Mouse (Mus musculus) left cerebral cortex, adult 18-20 months (tissue): Measurements from ENCODE around the gene Olfr130. TPM values are rescaled to one million over a fixed set of nuclear protein-coding genes. Genes with fewer than 3 reads are reported as not detected.

Experiments
- DNase-seq, 2 experiments: peaks; one replicate each; pipeline ENCODE4 v3.0.0; 2021 to 2022; ENCODE audit warnings: low spot score in 2 of 2, mixed read lengths in 1 of 2
- long read RNA-seq, 2 experiments: library from polyadenylated mRNA; stranded (forward); transcript quantifications; one replicate each; pipeline ENCODE4 v2.0.0; 2021
- total RNA-seq, 2 experiments: library from RNA; stranded (reverse); gene quantifications; 2 replicates each; pipeline ENCODE4 v1.2.3; 2021

Olfr130 gene
- total RNA-seq: not detected
- long read RNA-seq, experiment 1: 0 reads
- long read RNA-seq, experiment 2: 0 reads

DNA sequence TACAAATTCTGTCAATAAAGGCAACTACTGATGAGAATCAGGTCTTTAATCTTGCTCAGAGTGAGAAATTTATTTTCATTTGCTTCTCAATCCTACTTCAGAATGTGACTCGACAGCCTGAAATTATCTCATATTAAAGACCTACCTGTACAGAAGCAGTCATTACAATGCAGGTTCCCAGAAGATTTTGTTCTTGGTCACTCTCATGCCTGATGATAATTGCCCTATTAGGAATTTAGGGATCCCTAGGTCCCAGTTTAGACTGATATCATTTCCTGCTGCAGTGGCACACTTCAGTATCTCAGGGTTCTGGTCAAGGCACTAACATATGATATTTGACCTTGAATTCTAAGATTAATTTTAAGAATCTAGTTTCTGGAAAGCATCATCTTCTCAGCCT is at the start of gene Olfr130:
TSS of gene Olfr130 (plus strand) at position 301 of the 400 bp plus-strand sequence.
- DNase-seq: no peak

DNA sequence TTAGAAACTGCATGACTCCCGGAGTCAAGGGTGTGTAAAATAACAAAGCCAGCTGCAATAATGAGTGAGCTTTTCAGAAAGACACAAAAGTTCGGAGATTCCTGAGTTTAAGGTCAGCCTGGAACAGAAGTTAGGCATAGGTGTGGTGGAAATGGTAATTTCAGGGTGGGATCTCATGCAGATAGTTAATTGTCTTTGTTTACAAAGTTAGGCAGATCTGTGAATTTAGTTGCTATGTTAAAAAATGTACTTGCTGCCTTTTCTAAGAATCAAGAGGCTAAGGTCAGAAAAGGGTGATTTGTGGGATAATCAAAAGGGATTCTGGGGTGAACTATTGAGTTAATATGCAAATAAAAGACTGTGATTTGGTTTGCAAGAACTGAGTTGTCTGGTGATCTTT is 47.4 kb upstream of the Olfr130 start:
- DNase-seq: no peak

DNA sequence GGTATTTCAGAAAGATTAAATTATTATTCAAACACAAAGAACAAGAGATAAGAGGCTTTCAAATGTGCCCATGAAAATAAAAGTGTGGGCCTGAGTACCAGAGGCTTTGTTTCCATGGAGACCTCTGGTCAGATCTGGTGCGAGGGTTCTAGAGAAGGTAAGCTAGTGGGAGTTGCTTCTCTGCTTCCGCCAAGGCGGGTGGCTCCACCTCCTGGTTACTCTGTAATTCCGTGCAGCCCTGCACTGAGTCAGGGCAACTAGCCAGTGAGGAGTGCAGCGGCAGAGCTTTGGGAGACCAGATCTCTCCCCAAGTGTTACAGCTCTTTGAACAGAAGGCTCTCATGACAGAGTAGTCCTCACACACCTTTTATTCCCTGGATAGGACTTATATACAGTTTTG is 37.4 kb upstream of the Olfr130 start:
- no peak for DNase-seq

DNA sequence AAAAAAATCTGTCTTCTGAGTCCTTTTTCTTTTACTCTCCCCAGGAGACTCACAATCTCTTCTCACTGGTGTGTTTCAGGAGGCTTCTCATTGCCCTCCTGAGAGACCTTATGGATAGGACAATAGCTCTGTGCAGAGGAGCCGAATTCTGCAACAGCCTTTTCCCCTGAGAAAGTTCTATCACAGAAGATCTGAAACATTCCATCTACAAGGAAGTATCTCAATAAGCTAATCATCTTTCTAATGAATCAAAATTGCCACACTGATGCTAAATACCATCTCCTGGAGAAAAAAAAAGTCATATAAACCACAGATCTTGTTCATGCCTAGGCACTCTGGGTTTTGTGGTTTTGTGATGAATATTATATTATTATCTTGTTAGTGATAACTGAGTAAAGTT is 3.7 kb upstream of the Olfr130 start, which contains the start of gene Olfr129:
TSS of gene Olfr129 (minus strand) at position 101 of the 400 bp plus-strand sequence.
- no peak for DNase-seq

DNA sequence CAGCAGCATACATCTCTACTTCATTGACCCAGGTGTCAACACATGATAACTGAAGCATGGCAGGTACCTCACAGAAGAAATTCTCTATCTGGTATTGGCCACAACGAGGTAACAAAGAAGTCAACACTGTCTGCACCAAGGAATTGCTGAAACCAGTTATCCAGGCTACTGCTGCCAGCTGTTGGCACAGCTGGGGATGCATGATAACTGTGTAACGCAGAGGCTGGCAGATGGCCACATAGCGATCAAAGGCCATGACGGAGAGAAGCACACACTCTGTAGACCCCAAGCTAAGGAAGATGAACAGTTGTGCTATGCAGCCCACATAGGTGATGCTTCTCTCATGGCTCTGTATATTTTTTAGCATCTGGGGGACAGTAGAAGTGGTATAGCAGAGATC is 18.6 kb downstream of the Olfr130 start:
- DNase-seq: no peak

DNA sequence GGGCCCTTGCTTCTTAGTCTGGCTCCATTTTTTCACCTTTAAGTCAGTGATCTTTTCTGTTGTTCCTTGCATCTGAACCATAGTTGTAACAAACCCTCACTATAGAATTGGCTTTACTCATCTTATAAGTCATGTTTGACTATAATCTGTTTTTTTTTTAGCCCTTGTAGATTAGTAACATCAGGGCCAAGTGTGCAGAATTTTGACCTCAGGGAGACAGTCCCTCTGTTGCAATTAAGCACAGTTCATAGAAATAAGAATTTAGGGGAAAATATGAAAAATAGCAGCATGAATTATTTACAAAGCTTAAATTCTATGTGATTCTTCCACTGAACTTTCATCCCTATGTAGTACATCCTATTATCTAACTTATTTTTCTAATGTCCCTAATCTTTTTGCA is 24.9 kb downstream of the Olfr130 start, which contains the start of gene Olfr131:
TSS of gene Olfr131 (minus strand) at position 101 of the 400 bp plus-strand sequence.
- DNase-seq: no peak

Other genes starting within 250 kb of the Olfr130 start
- gene Olfr125, start 231.0 kb upstream of the Olfr130 start, total RNA-seq: not detected
- not detected for gene Olfr126, start 216.4 kb upstream of the Olfr130 start, total RNA-seq
- gene Olfr127, start 163.5 kb upstream of the Olfr130 start, total RNA-seq: not detected
- not detected for gene Olfr128, start 143.4 kb upstream of the Olfr130 start, total RNA-seq
- not detected for gene Olfr761, start 110.8 kb upstream of the Olfr130 start, total RNA-seq
- gene Olfr129, start 3.8 kb upstream of the Olfr130 start, total RNA-seq: not detected
- gene Olfr131, start 24.8 kb downstream of the Olfr130 start, total RNA-seq: not detected
- not detected for gene Olfr132, start 70.6 kb downstream of the Olfr130 start, total RNA-seq
- gene Olfr133, start 81.4 kb downstream of the Olfr130 start, total RNA-seq: not detected
- not detected for gene Olfr134, start 107.5 kb downstream of the Olfr130 start, total RNA-seq
- not detected for gene Olfr135, start 140.4 kb downstream of the Olfr130 start, total RNA-seq
- not detected for gene Olfr138, start 197.1 kb downstream of the Olfr130 start, total RNA-seq
- not detected for gene Olfr137, start 243.6 kb downstream of the Olfr130 start, total RNA-seq